Mouse (Mus musculus): ENCODE data around the gene Mydgf.

Mydgf gene

GRCm38 (mm10) chr17:56141702-56142605, 41.8 kb downstream of the Mydgf start:
- H3K36me3 ChIP-seq (ENCODE audit: control insufficient read depth, insufficient read depth, low read length, poor library complexity, severe bottlenecking): no peaks in the 10 kb centered on the region
- no peak for DNase-seq (ENCODE audit: low read depth, low spot score)
- peaks cover 2% of the 10 kb centered on the region for H3K27me3 ChIP-seq (ENCODE audit: control insufficient read depth, insufficient read depth, low read length, poor library complexity, severe bottlenecking)

GRCm38 (mm10) chr17:56139858-56140595, 43.7 kb downstream of the Mydgf start, which contains the start of gene Sema6b:
Gene Sema6b (minus strand): TSS chr17:56140343.
- Histone ChIP-seq H3K27me3 (ENCODE audit: control insufficient read depth, insufficient read depth, low read length, poor library complexity, severe bottlenecking) (peaks cover 2% of the 10 kb centered on the region), H3K36me3 (ENCODE audit: control insufficient read depth, insufficient read depth, low read length, poor library complexity, severe bottlenecking) (no peaks in the 10 kb centered on the region)
- peak; percentile 53 for DNase-seq (ENCODE audit: low read depth, low spot score)

GRCm38 (mm10) chr17:56139355-56139754, 44.4 kb downstream of the Mydgf start:
- Histone ChIP-seq H3K36me3 (ENCODE audit: control insufficient read depth, insufficient read depth, low read length, poor library complexity, severe bottlenecking) (no peaks in the 10 kb centered on the region), H3K27me3 (ENCODE audit: control insufficient read depth, insufficient read depth, low read length, poor library complexity, severe bottlenecking) (peaks cover 2% of the 10 kb centered on the region)
- no peak for DNase-seq (ENCODE audit: low read depth, low spot score)

- no peaks in the 10 kb centered on the region for H3K36me3 ChIP-seq (ENCODE audit: control insufficient read depth, insufficient read depth, low read length, poor library complexity, severe bottlenecking)
- DNase-seq (ENCODE audit: low read depth, low spot score): no peak
These were observed 45.7 kb downstream of the Mydgf start for GRCm38 (mm10) chr17:56137839-56138613.

GRCm38 (mm10) chr17:56136558-56136957, 47.2 kb downstream of the Mydgf start:
- Histone ChIP-seq H3K27me3 (ENCODE audit: control insufficient read depth, insufficient read depth, low read length, poor library complexity, severe bottlenecking) (peaks cover 2% of the 10 kb centered on the region; the same call in 1 of the 2 replicates), H3K36me3 (ENCODE audit: control insufficient read depth, insufficient read depth, low read length, poor library complexity, severe bottlenecking) (no peaks in the 10 kb centered on the region)
- no peak for DNase-seq (ENCODE audit: low read depth, low spot score)

More at GRCm38 (mm10) chr17:56137839-56138613, 45.7 kb downstream of the Mydgf start:
- peaks cover 2% of the 10 kb centered on the region for H3K27me3 ChIP-seq (ENCODE audit: control insufficient read depth, insufficient read depth, low read length, poor library complexity, severe bottlenecking)

- DNase-seq (ENCODE audit: low read depth, low spot score): peak; percentile 83
- Histone ChIP-seq H3K27me3 (ENCODE audit: control insufficient read depth, insufficient read depth, low read length, poor library complexity, severe bottlenecking) (no peaks in the 10 kb centered on the region), H3K36me3 (ENCODE audit: control insufficient read depth, insufficient read depth, low read length, poor library complexity, severe bottlenecking) (no peaks in the 10 kb centered on the region)
These were observed 49.2 kb downstream of the Mydgf start for GRCm38 (mm10) chr17:56134463-56134971.

GRCm38 (mm10) chr17:56133457-56134363, 50.0 kb downstream of the Mydgf start:
- DNase-seq (ENCODE audit: low read depth, low spot score): peak; percentile 43

GRCm38 (mm10) chr17:56132661-56133060, 51.1 kb downstream of the Mydgf start:
- Histone ChIP-seq H3K27me3 (ENCODE audit: control insufficient read depth, insufficient read depth, low read length, poor library complexity, severe bottlenecking) (no peaks in the 10 kb centered on the region), H3K36me3 (ENCODE audit: control insufficient read depth, insufficient read depth, low read length, poor library complexity, severe bottlenecking) (no peaks in the 10 kb centered on the region)
- peak; percentile 85 for DNase-seq (ENCODE audit: low read depth, low spot score)

More at GRCm38 (mm10) chr17:56133457-56134363, 50.0 kb downstream of the Mydgf start:
- Histone ChIP-seq H3K27me3 (ENCODE audit: control insufficient read depth, insufficient read depth, low read length, poor library complexity, severe bottlenecking) (no peaks in the 10 kb centered on the region), H3K36me3 (ENCODE audit: control insufficient read depth, insufficient read depth, low read length, poor library complexity, severe bottlenecking) (no peaks in the 10 kb centered on the region)

GRCm38 (mm10) chr17:56131814-56132213, 51.9 kb downstream of the Mydgf start:
- peak; percentile 86 for DNase-seq (ENCODE audit: low read depth, low spot score)
- no peaks in the 10 kb centered on the region for H3K27me3 ChIP-seq (ENCODE audit: control insufficient read depth, insufficient read depth, low read length, poor library complexity, severe bottlenecking)
- no peaks in the 10 kb centered on the region for H3K36me3 ChIP-seq (ENCODE audit: control insufficient read depth, insufficient read depth, low read length, poor library complexity, severe bottlenecking)

- H3K36me3 ChIP-seq (ENCODE audit: control insufficient read depth, insufficient read depth, low read length, poor library complexity, severe bottlenecking): no peaks in the 10 kb centered on the region
- no peaks in the 10 kb centered on the region for H3K27me3 ChIP-seq (ENCODE audit: control insufficient read depth, insufficient read depth, low read length, poor library complexity, severe bottlenecking)
- no peak for DNase-seq (ENCODE audit: low read depth, low spot score)
These were observed 52.6 kb downstream of the Mydgf start for GRCm38 (mm10) chr17:56131136-56131535.

GRCm38 (mm10) chr17:56128246-56128645, 55.5 kb downstream of the Mydgf start:
- Histone ChIP-seq H3K27me3 (ENCODE audit: control insufficient read depth, insufficient read depth, low read length, poor library complexity, severe bottlenecking) (no peaks in the 10 kb centered on the region), H3K36me3 (ENCODE audit: control insufficient read depth, insufficient read depth, low read length, poor library complexity, severe bottlenecking) (no peaks in the 10 kb centered on the region)
- DNase-seq (ENCODE audit: low read depth, low spot score): peak; percentile 28

- Histone ChIP-seq H3K27me3 (ENCODE audit: control insufficient read depth, insufficient read depth, low read length, poor library complexity, severe bottlenecking) (no peaks in the 10 kb centered on the region), H3K36me3 (ENCODE audit: control insufficient read depth, insufficient read depth, low read length, poor library complexity, severe bottlenecking) (no peaks in the 10 kb centered on the region)
- no peak for DNase-seq (ENCODE audit: low read depth, low spot score)
These were observed 57.5 kb downstream of the Mydgf start for GRCm38 (mm10) chr17:56126175-56126574.
